Mouse (Mus musculus) embryonic fibroblast, embryonic 13.5 days (primary cell): ENCODE data around the gene Mindy4.

Source experiments
- CTCF ChIP-seq: IDR thresholded peaks from 2 replicates; pipeline ENCODE4 v1.5.1; 2011; ENCODE audit warnings: mild to moderate bottlenecking, control low read depth, low read length, moderate library complexity, borderline replicate concordance; ENCODE audit not compliant: insufficient read depth
- POLR2A ChIP-seq: IDR thresholded peaks from 2 replicates; pipeline ENCODE4 v1.6.1; 2011; ENCODE audit warnings: low read depth, mild to moderate bottlenecking, control low read depth, low read length, moderate library complexity

DNA sequence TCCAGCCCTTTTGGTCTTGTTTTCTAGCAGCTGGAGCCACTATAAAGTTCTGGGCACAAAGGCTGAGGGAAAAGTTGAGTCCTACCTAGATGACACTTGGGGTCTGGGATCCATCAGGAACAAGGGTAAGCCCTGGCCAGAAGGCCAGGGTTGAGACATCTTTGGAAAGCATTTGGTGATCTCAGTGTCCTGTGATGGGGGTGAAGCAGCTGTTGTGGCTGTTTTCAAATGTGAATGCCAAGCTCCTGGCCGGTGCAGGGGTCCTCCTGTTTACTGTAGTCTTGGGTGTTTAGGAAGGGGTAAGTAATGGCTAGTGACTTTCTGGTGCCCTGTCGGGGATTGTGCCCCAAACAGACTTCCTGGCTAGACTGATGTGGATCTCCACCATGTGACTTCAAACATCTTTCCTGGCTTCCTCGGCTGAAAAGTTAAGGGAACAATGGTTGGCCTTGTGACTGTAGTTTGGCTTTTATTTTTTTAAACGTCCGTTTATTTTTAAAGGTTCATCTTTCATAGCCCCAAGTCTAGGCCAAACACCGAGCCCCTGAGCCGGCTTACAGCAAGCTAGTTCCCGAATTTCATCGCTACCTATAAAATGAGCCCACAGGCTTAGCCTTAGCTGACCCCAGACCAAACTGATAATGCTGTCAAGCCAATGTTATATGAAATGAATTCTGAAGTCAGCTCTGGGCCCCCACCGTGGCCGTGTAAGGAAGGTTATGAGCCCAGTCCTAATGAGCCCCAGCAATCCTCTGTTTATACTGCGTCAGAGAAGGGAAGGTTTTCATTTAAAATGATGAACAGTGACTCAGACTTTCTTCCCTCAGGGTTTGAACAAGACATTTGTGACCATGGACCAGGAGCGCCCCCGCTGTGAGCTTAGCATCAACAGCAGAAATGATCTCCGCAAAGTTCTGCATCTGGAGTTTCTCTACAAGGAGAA lies 7.5 kb downstream of the Mindy4 start:
- no peak for TF ChIP-seq CTCF
- TF ChIP-seq POLR2A = no peak
